Mouse (Mus musculus) embryonic facial prominence, embryonic 14.5 days (tissue): ENCODE measurements around the gene Crtc2. TPM values are rescaled to one million over a fixed set of nuclear protein-coding genes. Genes with fewer than 3 reads are reported as not detected.

Experiments
- ATAC-seq: fragments of 200-750 bp; cut with Nextera tagmentation; 2 replicates; pipeline ENCODE4 v1.8.0; 2017; ENCODE audit warnings: low read depth, moderate number of reproducible peaks, moderate TSS enrichment
- DNase-seq: peaks from one replicate; pipeline ENCODE4 v3.0.0-alpha.2; 2015; ENCODE audit warnings: low spot score
- H3K27ac ChIP-seq: fragments of 300-500 bp; sonication (generic); replicated peaks from 2 replicates; pipeline ENCODE4 v1.5.1; 2014; ENCODE audit warnings: low read depth, mild to moderate bottlenecking, low read length, moderate library complexity
- H3K27me3 ChIP-seq: fragments of 300-500 bp; sonication (generic); replicated peaks from 2 replicates; pipeline ENCODE4 v1.6.1; 2014; ENCODE audit warnings: low read length; ENCODE audit not compliant: control insufficient read depth, insufficient read depth
- H3K36me3 ChIP-seq: fragments of 300-500 bp; sonication (generic); 2 replicates; pipeline ENCODE4 v1.6.1; 2014; ENCODE audit warnings: low read length, mixed read lengths; ENCODE audit not compliant: control insufficient read depth, insufficient read depth
- H3K4me1 ChIP-seq: fragments of 300-500 bp; sonication (generic); 2 replicates; pipeline ENCODE4 v1.6.1; 2014; ENCODE audit warnings: antibody characterized with exemption, low read length; ENCODE audit not compliant: control insufficient read depth, insufficient read depth
- H3K4me2 ChIP-seq: fragments of 300-500 bp; sonication (generic); 2 replicates; pipeline ENCODE4 v1.6.1; 2014; ENCODE audit warnings: low read depth, mild to moderate bottlenecking, low read length, moderate library complexity, mixed read lengths
- H3K4me3 ChIP-seq: fragments of 300-500 bp; sonication (generic); 2 replicates; pipeline ENCODE4 v1.5.1; 2014; ENCODE audit warnings: low read depth, mild to moderate bottlenecking, low read length
- H3K9ac ChIP-seq: fragments of 300-500 bp; sonication (generic); 2 replicates; pipeline ENCODE4 v1.6.1; 2014; ENCODE audit warnings: low read depth, mild to moderate bottlenecking, low read length, moderate library complexity, mixed read lengths
- H3K9me3 ChIP-seq: fragments of 300-500 bp; sonication (generic); 2 replicates; pipeline ENCODE4 v1.6.1; 2016; ENCODE audit warnings: low read length; ENCODE audit not compliant: control insufficient read depth
- WGBS: fragments of 180-500 bp; shearing (Covaris S2); extraction: QIAGEN DNeasy Blood & Tissue Kit; methylation state at CpG from one replicate; pipeline ENCODE4 v1.1.7; 2014; 5-methylcytosine and 5-hydroxymethylcytosine counted together
- polyA plus RNA-seq: library from polyadenylated mRNA; unstranded; fragments of >200 nt; fragmentation: Nextera tagmentation; extraction: Ambion mirVana; gene quantifications from 2 replicates; pipeline ENCODE4 v1.2.1, GENCODE M21; 2014

The Crtc2 gene
- polyA plus RNA-seq, 1 experiment from 2014 or later: 14.2 TPM

DNA sequence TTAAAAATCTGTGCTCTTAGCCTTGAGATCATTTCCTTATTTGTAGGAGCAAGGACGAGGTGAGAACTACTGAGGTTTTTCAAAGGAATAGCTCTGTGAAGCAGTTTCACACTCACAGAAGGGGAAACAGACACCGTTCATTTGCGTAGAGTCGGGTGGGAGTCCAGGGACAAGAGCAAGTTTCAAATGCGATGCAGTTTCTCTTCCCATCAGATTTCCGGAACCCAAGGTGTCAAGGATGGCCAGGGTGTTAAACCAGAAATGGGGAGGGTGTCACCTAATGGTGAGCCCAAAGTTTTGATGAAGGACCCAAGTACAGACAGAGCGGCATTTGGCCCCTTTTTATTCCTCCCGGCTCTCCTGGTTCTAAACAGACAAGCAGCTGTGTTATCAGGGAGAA is 22.9 kb upstream of the Crtc2 start:
- Histone ChIP-seq H3K9me3 (no peaks in the 10 kb centered on the region), H3K36me3 (peaks cover 26% of the 10 kb centered on the region), H3K27ac (peak overlapping the region; percentile 92; the same call in 1 of the 2 replicates), H3K27me3 (no peaks in the 10 kb centered on the region), H3K4me1 (no peaks in the 10 kb centered on the region), H3K9ac (peak overlapping the region; percentile 84), H3K4me2 (peak overlapping the region; percentile 83), H3K4me3 (peak overlapping the region; percentile 75)
- ATAC-seq: no peak
- DNase-seq: no peak
- 16% methylated on average over 8 of the region's 8 CpGs for WGBS

DNA sequence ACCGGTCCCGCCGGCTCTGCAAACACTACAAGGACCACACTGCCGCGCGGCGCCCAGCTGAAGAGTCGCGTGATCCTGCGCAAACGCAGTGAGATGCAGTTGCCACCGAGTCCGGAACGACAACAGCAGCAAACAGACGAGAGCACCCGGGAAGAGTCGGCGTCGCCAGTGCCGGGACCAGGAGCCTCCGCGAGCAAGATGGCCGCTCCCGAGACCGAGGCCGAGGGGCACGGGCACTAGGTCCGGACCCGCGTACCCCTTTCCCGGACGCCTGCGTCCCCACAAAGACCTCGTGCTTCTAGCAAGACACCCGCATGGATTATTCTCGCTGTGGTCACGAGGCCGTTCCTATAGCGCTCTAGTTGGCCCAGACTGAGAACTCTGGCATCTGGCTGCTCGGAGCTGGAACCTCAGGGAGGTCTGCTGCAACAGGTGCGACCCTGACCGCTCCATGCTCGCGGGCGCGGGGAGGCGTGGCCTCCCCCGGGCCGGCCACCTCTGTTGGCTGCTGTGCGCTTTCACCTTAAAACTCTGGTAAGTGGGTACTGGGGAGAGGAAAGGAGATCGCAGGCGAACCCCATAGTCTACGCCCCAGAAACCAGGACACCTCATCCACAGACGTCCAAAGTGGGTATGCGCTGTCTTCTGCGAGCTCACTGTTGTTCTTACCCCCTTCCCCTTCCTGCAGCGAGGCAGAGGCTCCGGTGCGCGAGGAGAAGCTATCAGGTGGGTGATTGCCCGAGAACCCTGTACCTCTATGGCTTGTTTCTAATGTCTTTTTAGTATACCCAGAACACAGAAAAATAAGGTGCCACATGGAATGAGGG is 22.2 kb upstream of the Crtc2 start, which contains the start of gene Jtb:
Gene Jtb, plus strand, starts transcription at position 91 of the 827 bp plus-strand sequence.
- DNase-seq (peak; percentile 97), ATAC-seq (peak; percentile 98)
- Histone ChIP-seq H3K4me3 (peak within 1 kb of the TSS; percentile 75), H3K9me3 (no peaks in the 10 kb centered on the region), H3K27ac (peak within 1 kb of the TSS; percentile 92), H3K4me1 (no peaks in the 10 kb centered on the region), H3K4me2 (peak within 1 kb of the TSS; percentile 83), H3K27me3 (no peaks in the 10 kb centered on the region), H3K36me3 (peaks cover 31% of the 10 kb centered on the region), H3K9ac (peak within 1 kb of the TSS; percentile 84)
- WGBS: 1% methylated on average over 52 of the region's 61 CpGs

DNA sequence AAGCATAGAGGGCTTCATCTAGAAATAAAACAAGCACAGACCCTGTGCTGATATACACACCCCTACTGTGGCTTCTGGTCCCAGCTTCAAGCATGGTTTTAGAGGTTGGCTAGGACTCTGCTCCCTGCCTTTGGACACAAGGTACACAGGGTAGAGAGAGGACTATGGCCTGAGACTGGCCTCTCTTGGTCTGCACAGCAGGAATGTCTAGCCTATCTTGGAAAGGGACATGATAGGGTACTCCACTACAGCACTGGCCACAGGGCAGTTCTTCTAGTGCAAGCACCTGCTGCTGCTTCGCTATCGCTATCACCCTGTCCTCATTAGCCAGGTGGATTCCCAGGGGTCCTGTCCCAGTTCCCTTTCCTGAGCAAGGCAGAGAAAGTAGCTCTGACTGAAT is 12.7 kb upstream of the Crtc2 start:
- DNase-seq (no peak), ATAC-seq (no peak)
- Histone ChIP-seq H3K27me3 (no peaks in the 10 kb centered on the region), H3K4me3 (no peak overlapping the region), H3K4me2 (no peak overlapping the region), H3K27ac (no peak overlapping the region), H3K9ac (no peak overlapping the region), H3K9me3 (no peaks in the 10 kb centered on the region), H3K36me3 (peaks cover 7% of the 10 kb centered on the region; the same call in 1 of the 2 replicates), H3K4me1 (peaks cover 13% of the 10 kb centered on the region)
- 85% methylated on average over 2 of the region's 2 CpGs for WGBS

DNA sequence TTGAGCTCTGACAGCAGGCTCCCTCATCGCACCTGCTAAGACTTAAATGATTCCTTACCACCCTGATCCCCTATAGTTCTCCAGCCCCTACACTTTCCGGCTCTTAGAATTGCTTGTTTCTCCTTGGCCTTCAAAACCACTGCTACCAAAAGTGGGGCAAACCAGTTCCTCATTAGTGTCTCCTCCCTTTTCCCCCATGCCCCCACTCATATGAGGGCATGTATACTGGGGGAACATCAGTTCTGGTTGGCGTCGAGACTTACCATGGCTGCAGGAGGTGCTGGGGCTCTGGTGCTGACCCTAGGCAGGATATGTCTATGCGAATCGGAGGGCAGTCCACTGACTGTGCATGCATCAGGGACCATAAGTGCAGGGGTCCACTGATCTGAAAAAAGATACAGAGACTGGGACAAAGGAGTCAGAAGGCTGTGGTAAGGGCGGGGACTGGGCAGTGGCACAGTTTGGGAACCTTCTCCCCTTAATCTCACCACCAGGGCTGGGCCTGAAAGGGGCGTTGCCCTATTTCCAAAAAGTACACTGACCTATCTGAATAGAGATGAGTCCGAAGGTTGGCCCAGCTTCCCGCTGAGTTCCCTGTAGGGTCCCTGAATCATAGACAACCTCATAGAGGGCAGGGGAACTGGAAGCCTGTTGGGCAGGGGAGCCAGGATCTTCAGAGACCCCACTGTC is 12.1 kb upstream of the Crtc2 start:
- H3K36me3 ChIP-seq: peaks cover 3% of the 10 kb centered on the region; the same call in 1 of the 2 replicates
- WGBS: 84% methylated on average over 10 of the region's 10 CpGs
- H3K4me3 ChIP-seq: no peak overlapping the region
- DNase-seq (no peak), ATAC-seq (no peak)
- H3K27me3 ChIP-seq: no peaks in the 10 kb centered on the region
- H3K4me1 ChIP-seq: peaks cover 13% of the 10 kb centered on the region
- H3K9ac ChIP-seq: no peak overlapping the region
- H3K4me2 ChIP-seq: no peak overlapping the region
- H3K27ac ChIP-seq: no peak overlapping the region
- no peaks in the 10 kb centered on the region for H3K9me3 ChIP-seq

- Histone ChIP-seq H3K4me3 (peak within 1 kb of the TSS; percentile 33), H3K36me3 (no peaks in the 10 kb centered on the region), H3K27ac (peak within 1 kb of the TSS; percentile 88), H3K9ac (peak within 1 kb of the TSS; percentile 54), H3K9me3 (no peaks in the 10 kb centered on the region), H3K4me2 (peak within 1 kb of the TSS; percentile 66), H3K4me1 (peaks cover 13% of the 10 kb centered on the region), H3K27me3 (no peaks in the 10 kb centered on the region)
- ATAC-seq (peak; percentile 79), DNase-seq (peak; percentile 95)
- 4% methylated on average over 19 of the region's 19 CpGs for WGBS
Observed at GRCm38 (mm10) chr3:90242984-90243775, 10.8 kb upstream of the Crtc2 start, which contains the start of gene Creb3l4. Gene Creb3l4, minus strand, starts transcription at chr3:90243512.

GRCm38 (mm10) chr3:90245406-90245805 is 8.6 kb upstream of the Crtc2 start:
- Histone ChIP-seq H3K27ac (no peak overlapping the region), H3K9ac (no peak overlapping the region), H3K4me2 (no peak overlapping the region), H3K4me3 (no peak overlapping the region), H3K36me3 (peaks cover 7% of the 10 kb centered on the region; the same call in 1 of the 2 replicates), H3K9me3 (no peaks in the 10 kb centered on the region), H3K4me1 (peaks cover 16% of the 10 kb centered on the region), H3K27me3 (no peaks in the 10 kb centered on the region)
- WGBS: 51% methylated on average over 2 of the region's 2 CpGs
- ATAC-seq: no peak
- DNase-seq: peak; percentile 47

GRCm38 (mm10) chr3:90247630-90247959 is 6.4 kb upstream of the Crtc2 start:
- Histone ChIP-seq H3K9ac (peak overlapping the region; percentile 87), H3K4me3 (peak overlapping the region; percentile 76), H3K36me3 (peaks cover 21% of the 10 kb centered on the region), H3K4me2 (peak overlapping the region; percentile 74), H3K27me3 (no peaks in the 10 kb centered on the region), H3K27ac (peak overlapping the region; percentile 95), H3K4me1 (peaks cover 16% of the 10 kb centered on the region), H3K9me3 (no peaks in the 10 kb centered on the region)
- peak; percentile 12; the same call in 1 of the 2 replicates for ATAC-seq
- 0% methylated on average over 3 of the region's 3 CpGs for WGBS
- no peak for DNase-seq
